Mouse (Mus musculus) liver, adult 2 months (tissue): ENCODE results near the gene Hoxd13. TPM values are rescaled to one million over a fixed set of nuclear protein-coding genes. Genes with fewer than 3 reads are reported as not detected.
A peak's percentile ranks its signal among the peaks of the same experiment; 100 is the strongest.

ENCODE experiments used
- DNase-seq: peaks from one replicate; pipeline ENCODE4 v3.0.0-alpha.2; 2011; ENCODE audit warnings: low read depth, low spot score; ENCODE audit errors: extremely low read depth
- H3K27ac ChIP-seq: fragments of 200-500 bp; replicated peaks from 2 replicates; pipeline ENCODE4 v1.5.1; 2012; ENCODE audit warnings: low read depth, mild to moderate bottlenecking, control low read depth, inconsistent platforms, low read length; ENCODE audit not compliant: insufficient read depth
- H3K27me3 ChIP-seq: fragments of 200-500 bp; 2 replicates; pipeline ENCODE4 v1.6.1; 2012; ENCODE audit warnings: mild to moderate bottlenecking, moderate library complexity, low read length, inconsistent platforms; ENCODE audit not compliant: control insufficient read depth, insufficient read depth
- H3K36me3 ChIP-seq: fragments of 200-500 bp; 2 replicates; pipeline ENCODE4 v1.6.1; 2012; ENCODE audit warnings: low read length, inconsistent platforms; ENCODE audit not compliant: control insufficient read depth, insufficient read depth
- H3K4me1 ChIP-seq: fragments of 200-500 bp; 2 replicates; pipeline ENCODE4 v1.6.1; 2011; ENCODE audit warnings: low read length; ENCODE audit not compliant: control insufficient read depth, insufficient read depth
- H3K4me3 ChIP-seq: fragments of 200-500 bp; 2 replicates; pipeline ENCODE4 v1.5.1; 2011; ENCODE audit warnings: low read depth, mild to moderate bottlenecking, control low read depth, low read length, moderate library complexity; ENCODE audit not compliant: insufficient read depth
- H3K79me2 ChIP-seq: fragments of 200-500 bp; 2 replicates; pipeline ENCODE4 v1.6.1; 2012; ENCODE audit warnings: inconsistent platforms, mild to moderate bottlenecking, low read length, moderate library complexity; ENCODE audit not compliant: control insufficient read depth, insufficient read depth
- H3K9ac ChIP-seq: fragments of 200-500 bp; 2 replicates; pipeline ENCODE4 v1.6.1; 2012; ENCODE audit warnings: low read depth, mild to moderate bottlenecking, control low read depth, inconsistent platforms, low read length
- CTCF ChIP-seq: fragments of 200-500 bp; IDR thresholded peaks from 2 replicates; pipeline ENCODE4 v1.5.1; 2011; ENCODE audit warnings: low read depth, low read length, control low read depth
- POLR2A ChIP-seq: fragments of 200-500 bp; IDR thresholded peaks from 2 replicates; pipeline ENCODE4 v1.6.1; 2011; ENCODE audit warnings: low read length, control low read depth; ENCODE audit not compliant: insufficient read depth; ENCODE audit errors: extremely low read depth
- WGBS: fragments of 180-500 bp; shearing (Covaris S2); methylation state at CpG from one replicate; pipeline ENCODE4 v1.1.7; 2018; 5-methylcytosine and 5-hydroxymethylcytosine counted together
- polyA plus RNA-seq: library from polyadenylated mRNA; depleted of rRNA; stranded (reverse); fragments of >200 nt; gene quantifications from 2 replicates; pipeline ENCODE4 v1.2.3, GENCODE M21; 2012
- total RNA-seq: library from RNA; depleted of rRNA; stranded (reverse); fragments of >200 nt; gene quantifications from 2 replicates; pipeline ENCODE4 v1.2.3, GENCODE M21; 2014

The Hoxd13 gene
- total and polyA plus RNA-seq, 2 experiments = not detected

GRCm38 (mm10) chr2:74709465-74710419, 41.6 kb downstream of the Hoxd13 start:
- 12% methylated on average over 5 of the region's 5 CpGs for WGBS
- Histone ChIP-seq H3K27me3 (peaks cover 48% of the 10 kb centered on the region), H3K4me3 (no peak overlapping the region), H3K4me1 (no peaks in the 10 kb centered on the region), H3K36me3 (no peaks in the 10 kb centered on the region), H3K27ac (no peak overlapping the region), H3K9ac (no peak overlapping the region), H3K79me2 (no peaks in the 10 kb centered on the region)
- TF ChIP-seq POLR2A (no peak), CTCF (no peak)
- DNase-seq = no peak

- no peak overlapping the region for H3K4me3 ChIP-seq
- TF ChIP-seq POLR2A = no peak
- TF ChIP-seq CTCF = no peak
- H3K27ac ChIP-seq = no peak overlapping the region
- WGBS = 2% methylated on average over 16 of the region's 16 CpGs
- H3K27me3 ChIP-seq = peaks cover 40% of the 10 kb centered on the region; the same call in 1 of the 2 replicates
- no peaks in the 10 kb centered on the region for H3K4me1 ChIP-seq
- H3K9ac ChIP-seq = no peak overlapping the region
- no peaks in the 10 kb centered on the region for H3K79me2 ChIP-seq
- no peak for DNase-seq
- H3K36me3 ChIP-seq = no peaks in the 10 kb centered on the region
Observed at GRCm38 (mm10) chr2:74710929-74711543, 42.9 kb downstream of the Hoxd13 start.

GRCm38 (mm10) chr2:74711721-74712621, 43.9 kb downstream of the Hoxd13 start, which contains the start of the genes Hoxd3 and Hoxd4:
Gene Hoxd3 (plus strand): TSS chr2:74711927.
Gene Hoxd4 (plus strand): TSS chr2:74711929.
- TF ChIP-seq CTCF = no peak
- no peak for TF ChIP-seq POLR2A
- Histone ChIP-seq H3K9ac (no peak within 1 kb of the TSS), H3K27ac (no peak within 1 kb of the TSS)

GRCm38 (mm10) chr2:74713239-74714150, 45.4 kb downstream of the Hoxd13 start:
- WGBS = 14% methylated on average over 19 of the region's 19 CpGs
- H3K4me3 ChIP-seq = no peak overlapping the region
- no peak for DNase-seq
- peaks cover 30% of the 10 kb centered on the region; the same call in 1 of the 2 replicates for H3K27me3 ChIP-seq
- H3K27ac ChIP-seq = no peak overlapping the region
- H3K36me3 ChIP-seq = no peaks in the 10 kb centered on the region
- TF ChIP-seq CTCF (no peak), POLR2A (no peak)
- H3K9ac ChIP-seq = no peak overlapping the region
- no peaks in the 10 kb centered on the region for H3K79me2 ChIP-seq
- H3K4me1 ChIP-seq = no peaks in the 10 kb centered on the region

More at GRCm38 (mm10) chr2:74711721-74712621, 43.9 kb downstream of the Hoxd13 start, which contains the start of the genes Hoxd3 and Hoxd4:
- peak within 1 kb of the TSS; percentile 2; the same call in 1 of the 2 replicates for H3K4me3 ChIP-seq
- H3K36me3 ChIP-seq = no peaks in the 10 kb centered on the region
- H3K79me2 ChIP-seq = no peaks in the 10 kb centered on the region
- H3K27me3 ChIP-seq = peaks cover 36% of the 10 kb centered on the region; the same call in 1 of the 2 replicates
- DNase-seq = no peak
- no peaks in the 10 kb centered on the region for H3K4me1 ChIP-seq
- 3% methylated on average over 65 of the region's 65 CpGs for WGBS
